Mouse (Mus musculus) common myeloid progenitor, adult 5-6 weeks (primary cell): Measurements from ENCODE around the gene Hist1h3g. TPM values are rescaled to one million over a fixed set of nuclear protein-coding genes. Genes with fewer than 3 reads are reported as not detected.
"Not testable (repeated sequence)": the region's sequence is repeated elsewhere in the genome, so short reads cannot be mapped to it uniquely, and the experiment has no call there.

Source experiments
- ATAC-seq: replicated peaks from 2 replicates; pipeline ENCODE4 v1.8.0; 2016; ENCODE audit warnings: low read depth, mild to moderate bottlenecking, moderate TSS enrichment, inconsistent platforms; ENCODE audit not compliant: poor library complexity, severe bottlenecking
- total RNA-seq: library from RNA; stranded (forward); fragments of 200-1000, 187-1606 nt; gene quantifications from 2 replicates; pipeline ENCODE4 v1.2.3, GENCODE M21; 2017

Gene Hist1h3g
- total RNA-seq, 1 experiment from 2014 or later = 205 TPM

GRCm38 (mm10) chr13:23574546-23575170 lies 39.4 kb downstream of the Hist1h3g start:
- ATAC-seq = not testable (repeated sequence)

- ATAC-seq = peak; percentile 42
These were observed 40.1 kb downstream of the Hist1h3g start, which contains the start of gene Hist1h3d for GRCm38 (mm10) chr13:23575271-23575851. Gene Hist1h3d, plus strand, starts transcription at chr13:23575763.

GRCm38 (mm10) chr13:23575864-23576313 lies 40.7 kb downstream of the Hist1h3g start:
- not testable (repeated sequence) for ATAC-seq

GRCm38 (mm10) chr13:23576351-23576881 lies 41.2 kb downstream of the Hist1h3g start:
- ATAC-seq = no peak

GRCm38 (mm10) chr13:23576906-23577639 lies 41.9 kb downstream of the Hist1h3g start:
- no peak for ATAC-seq

GRCm38 (mm10) chr13:23577835-23578234 lies 42.6 kb downstream of the Hist1h3g start:
- no peak for ATAC-seq

GRCm38 (mm10) chr13:23581408-23582218 lies 46.4 kb downstream of the Hist1h3g start, which contains the start of gene Hist1h4d:
Gene Hist1h4d, plus strand, starts transcription at chr13:23581598.
- ATAC-seq = peak; percentile 70

GRCm38 (mm10) chr13:23582219-23583056 lies 47.2 kb downstream of the Hist1h3g start:
- peak; percentile 4; the same call in 1 of the 2 replicates for ATAC-seq

GRCm38 (mm10) chr13:23583387-23584068 lies 48.3 kb downstream of the Hist1h3g start:
- ATAC-seq = no peak

- no peak for ATAC-seq
These were observed 49.1 kb downstream of the Hist1h3g start for GRCm38 (mm10) chr13:23584331-23584730.

- ATAC-seq = peak; percentile 9; the same call in 1 of the 2 replicates
These were observed 49.8 kb downstream of the Hist1h3g start for GRCm38 (mm10) chr13:23585029-23585441.

Other genes starting within 250 kb of the Hist1h3g start
- gene Zfp322a, start 166.2 kb upstream of the Hist1h3g start, total RNA-seq = 42.1 and 57.3 TPM in 2 replicates
- gene Abt1, start 111.6 kb upstream of the Hist1h3g start, total RNA-seq = 14.7 and 15.6 TPM in 2 replicates
- not detected in 2 replicates for gene Btn1a1, start 69.5 kb upstream of the Hist1h3g start, total RNA-seq
- not detected in 2 replicates for gene Btn2a2, start 46.6 kb upstream of the Hist1h3g start, total RNA-seq
- 1,499 and 1,774 TPM in 2 replicates for gene Hist1h4h, start 4.4 kb upstream of the Hist1h3g start, total RNA-seq
- 1,142 and 1,285 TPM in 2 replicates for gene Hist1h2af, start 1.5 kb upstream of the Hist1h3g start, total RNA-seq
- gene Hist1h2bh, start 8.0 kb downstream of the Hist1h3g start, total RNA-seq = 91.4 and 108 TPM in 2 replicates
- 186 and 196 TPM in 2 replicates for gene Hist1h3f, start 8.6 kb downstream of the Hist1h3g start, total RNA-seq
- gene Hist1h4f, start 16.2 kb downstream of the Hist1h3g start, total RNA-seq = 2,800 and 2,993 TPM in 2 replicates
- gene Hist1h1d, start 17.8 kb downstream of the Hist1h3g start, total RNA-seq = 92.5 and 96.4 TPM in 2 replicates
- 574 and 671 TPM in 2 replicates for gene Hist1h3e, start 26.9 kb downstream of the Hist1h3g start, total RNA-seq
- 336 and 401 TPM in 2 replicates for gene Hist1h2ae, start 35.8 kb downstream of the Hist1h3g start, total RNA-seq
- 1,313 and 1,586 TPM in 2 replicates for gene Hist1h2bg, start 36.0 kb downstream of the Hist1h3g start, total RNA-seq
- gene Hist1h2bf, start 38.8 kb downstream of the Hist1h3g start, total RNA-seq = 558 and 569 TPM in 2 replicates
- 127 and 293 TPM in 2 replicates for gene Hist1h2ad, start 39.0 kb downstream of the Hist1h3g start, total RNA-seq
- gene Hist1h3d, start 40.3 kb downstream of the Hist1h3g start, total RNA-seq = 98.2 and 137 TPM in 2 replicates
- gene Hist1h4d, start 46.2 kb downstream of the Hist1h3g start, total RNA-seq = 1,514 and 1,667 TPM in 2 replicates
- 92.7 and 94.2 TPM in 2 replicates for gene Hist1h2be, start 85.7 kb downstream of the Hist1h3g start, total RNA-seq
- gene Hist1h1e, start 87.1 kb downstream of the Hist1h3g start, total RNA-seq = 314 and 326 TPM in 2 replicates
- 114 and 119 TPM in 2 replicates for gene Hist1h2ac, start 148.5 kb downstream of the Hist1h3g start, total RNA-seq
- gene Hist1h2bc, start 148.8 kb downstream of the Hist1h3g start, total RNA-seq = 224 and 276 TPM in 2 replicates
- 0.55 and 3.1 TPM in 2 replicates for gene Hist1h1t, start 160.4 kb downstream of the Hist1h3g start, total RNA-seq
- gene Hist1h4c, start 163.0 kb downstream of the Hist1h3g start, total RNA-seq = 434 and 555 TPM in 2 replicates
- gene Hfe, start 175.4 kb downstream of the Hist1h3g start, total RNA-seq = 3.6 and 4.3 TPM in 2 replicates
- 753 and 796 TPM in 2 replicates for gene Hist1h1c, start 203.4 kb downstream of the Hist1h3g start, total RNA-seq
- gene Hist1h3c, start 210.2 kb downstream of the Hist1h3g start, total RNA-seq = 801 and 823 TPM in 2 replicates
- gene Hist1h2bb, start 211.3 kb downstream of the Hist1h3g start, total RNA-seq = 2,989 and 3,536 TPM in 2 replicates
- 2,765 and 2,805 TPM in 2 replicates for gene Hist1h2ab, start 215.7 kb downstream of the Hist1h3g start, total RNA-seq
- gene Hist1h3b, start 216.8 kb downstream of the Hist1h3g start, total RNA-seq = 689 and 718 TPM in 2 replicates
- gene Hist1h4b, start 221.6 kb downstream of the Hist1h3g start, total RNA-seq = 676 and 902 TPM in 2 replicates
- 597 and 703 TPM in 2 replicates for gene Hist1h4a, start 225.8 kb downstream of the Hist1h3g start, total RNA-seq
- 599 and 655 TPM in 2 replicates for gene Hist1h3a, start 227.0 kb downstream of the Hist1h3g start, total RNA-seq
- 2,071 and 2,536 TPM in 2 replicates for gene Hist1h1a, start 228.2 kb downstream of the Hist1h3g start, total RNA-seq
- not detected in 2 replicates for gene Trim38, start 234.5 kb downstream of the Hist1h3g start, total RNA-seq